Mouse (Mus musculus) G1E (cell line): ENCODE measurements around the gene Rbm38.

Experiments used
- CTCF ChIP-seq: IDR thresholded peaks from 2 replicates; pipeline ENCODE4 v1.5.1; 2012; ENCODE audit warnings: low read depth, low read length, inconsistent platforms, mixed read lengths
- GATA1 ChIP-seq: IDR thresholded peaks from 2 replicates; pipeline ENCODE4 v1.6.1; 2012; ENCODE audit warnings: borderline replicate concordance, low read length, inconsistent platforms, mixed read lengths
- POLR2AphosphoS5 ChIP-seq: IDR thresholded peaks from 2 replicates; pipeline ENCODE4 v1.6.1; 2012; ENCODE audit warnings: low read depth, low read length, inconsistent platforms; ENCODE audit not compliant: insufficient replicate concordance
- TAL1 ChIP-seq: conservative IDR thresholded peaks from 2 replicates; pipeline ENCODE4 v1.6.1; 2012; ENCODE audit warnings: low read depth, low read length, inconsistent platforms, mixed read lengths

DNA sequence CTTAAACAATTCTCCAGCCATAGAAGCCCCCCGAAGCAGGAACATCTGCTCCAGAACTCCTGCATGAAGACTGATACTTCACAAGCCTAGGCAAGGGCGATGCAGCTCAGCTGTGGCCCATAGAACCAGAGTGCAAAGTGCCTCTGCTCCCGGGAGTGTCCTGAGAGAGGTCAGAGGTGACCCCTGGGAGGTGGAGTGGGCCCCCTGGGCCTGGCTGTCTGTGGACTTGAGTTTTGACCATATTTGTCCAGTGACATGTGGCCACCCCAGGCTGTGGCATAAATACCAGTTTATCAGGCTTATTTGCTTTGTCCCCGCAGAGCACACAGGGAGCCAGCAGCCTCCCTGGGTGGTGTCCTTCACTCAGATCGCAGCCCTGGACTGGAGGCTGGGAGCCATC lies 20.9 kb downstream of the Rbm38 start:
- TF ChIP-seq CTCF, result no peak
- TF ChIP-seq TAL1, result no peak
- TF ChIP-seq POLR2AphosphoS5, result no peak
- no peak for TF ChIP-seq GATA1
